Mouse (Mus musculus) heart, embryonic 15.5 days (tissue): ENCODE measurements around the gene Gm11595. TPM values are rescaled to one million over a fixed set of nuclear protein-coding genes. Genes with fewer than 3 reads are reported as not detected.
"Not testable (repeated sequence)": the region's sequence is repeated elsewhere in the genome, so short reads cannot be mapped to it uniquely, and the experiment has no call there.

Source experiments
- ATAC-seq: fragments of 200-750 bp; cut with Nextera tagmentation; replicated peaks from 2 replicates; pipeline ENCODE4 v1.8.0; 2017; ENCODE audit warnings: low read depth, moderate TSS enrichment; ENCODE audit not compliant: insufficient number of reproducible peaks, insufficient read depth, low FRiP score
- H3K27ac ChIP-seq: fragments of 300-500 bp; sonication (generic); 2 replicates; pipeline ENCODE4 v1.5.1; 2015; ENCODE audit warnings: mild to moderate bottlenecking, inconsistent platforms
- H3K27me3 ChIP-seq: fragments of 300-500 bp; sonication (generic); 2 replicates; pipeline ENCODE4 v1.6.1; 2015; ENCODE audit warnings: inconsistent platforms
- H3K36me3 ChIP-seq: fragments of 300-500 bp; sonication (generic); 2 replicates; pipeline ENCODE4 v1.6.1; 2015; ENCODE audit warnings: mild to moderate bottlenecking, inconsistent platforms
- H3K4me1 ChIP-seq: fragments of 300-500 bp; sonication (generic); replicated peaks from 2 replicates; pipeline ENCODE4 v1.6.1; 2015; ENCODE audit warnings: inconsistent platforms
- H3K4me2 ChIP-seq: fragments of 300-500 bp; sonication (generic); 2 replicates; pipeline ENCODE4 v1.6.1; 2015; ENCODE audit warnings: inconsistent platforms, mild to moderate bottlenecking, moderate library complexity
- H3K4me3 ChIP-seq: fragments of 300-500 bp; sonication (generic); 2 replicates; pipeline ENCODE4 v1.5.1; 2015; ENCODE audit warnings: mild to moderate bottlenecking, inconsistent platforms
- H3K9ac ChIP-seq: fragments of 300-500 bp; sonication (generic); 2 replicates; pipeline ENCODE4 v1.6.1; 2015; ENCODE audit warnings: mild to moderate bottlenecking, inconsistent platforms
- H3K9me3 ChIP-seq: fragments of 300-500 bp; sonication (generic); replicated peaks from 2 replicates; pipeline ENCODE4 v1.6.1; 2016; ENCODE audit warnings: inconsistent platforms
- WGBS: fragments of 180-500 bp; shearing (Covaris S2); methylation state at CpG from one replicate; pipeline ENCODE4 v1.1.7; 2015; ENCODE audit warnings: mixed read lengths; 5-methylcytosine and 5-hydroxymethylcytosine counted together
- polyA plus RNA-seq: library from polyadenylated mRNA; unstranded; fragments of >200 nt; fragmentation: Nextera tagmentation; extraction: Ambion mirVana; gene quantifications from 2 replicates; pipeline ENCODE4 v1.2.1, GENCODE M21; 2015

Gene Gm11595
- not detected in 2 replicates for polyA plus RNA-seq

DNA sequence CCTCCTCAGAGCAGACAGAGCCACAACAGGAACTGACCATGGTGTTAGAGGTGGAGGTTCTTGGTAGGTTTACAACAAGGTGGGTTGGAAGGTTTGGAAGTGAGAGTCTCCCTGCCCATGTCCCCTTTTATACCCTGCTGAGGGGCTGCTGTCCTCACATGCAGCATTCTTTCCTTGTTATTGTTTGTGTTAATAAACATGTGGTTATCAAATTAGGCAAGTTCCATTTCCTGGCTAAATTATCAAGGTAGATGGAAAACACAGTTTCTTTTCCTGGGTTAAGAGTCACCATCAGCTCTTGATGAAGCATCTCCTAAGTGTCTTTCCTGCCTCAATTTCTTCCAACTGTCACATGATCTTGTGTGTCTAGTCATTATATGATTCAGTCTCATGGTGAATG lies at the start of gene Gm11595:
Gene Gm11595 (minus strand): TSS at position 101 of the 400 bp plus-strand sequence.
- H3K36me3 ChIP-seq, H3K27ac ChIP-seq, H3K27me3 ChIP-seq, H3K9me3 ChIP-seq, ATAC-seq, H3K4me2 ChIP-seq, H3K4me1 ChIP-seq, H3K9ac ChIP-seq, H3K4me3 ChIP-seq: not testable (repeated sequence)

DNA sequence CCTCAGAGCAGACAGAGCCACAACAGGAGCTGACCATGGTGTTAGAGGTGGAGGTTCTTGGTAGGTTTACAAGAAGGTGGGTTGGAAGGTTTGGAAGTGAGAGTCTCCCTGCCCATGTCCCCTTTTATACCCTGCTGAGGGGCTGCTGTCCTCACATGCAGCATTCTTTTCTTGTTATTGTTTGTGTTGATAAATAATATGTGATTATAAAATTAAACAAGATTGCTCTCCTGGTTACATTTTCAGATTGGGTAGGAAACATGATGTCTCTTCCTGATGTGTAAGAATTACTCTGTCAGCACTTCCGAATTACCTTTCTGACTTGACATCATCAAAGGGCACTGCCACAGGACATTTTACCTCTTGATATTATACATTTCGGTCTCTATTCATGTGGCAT lies 42.9 kb upstream of the Gm11595 start, which contains the start of gene Gm11564:
Gene Gm11564 (minus strand): TSS at position 101 of the 400 bp plus-strand sequence.
- H3K27ac ChIP-seq, H3K4me1 ChIP-seq, ATAC-seq, H3K4me2 ChIP-seq, H3K4me3 ChIP-seq, H3K9ac ChIP-seq, H3K27me3 ChIP-seq, H3K36me3 ChIP-seq, H3K9me3 ChIP-seq: not testable (repeated sequence)
- 73% methylated on average over 2 of the region's 2 CpGs for WGBS

DNA sequence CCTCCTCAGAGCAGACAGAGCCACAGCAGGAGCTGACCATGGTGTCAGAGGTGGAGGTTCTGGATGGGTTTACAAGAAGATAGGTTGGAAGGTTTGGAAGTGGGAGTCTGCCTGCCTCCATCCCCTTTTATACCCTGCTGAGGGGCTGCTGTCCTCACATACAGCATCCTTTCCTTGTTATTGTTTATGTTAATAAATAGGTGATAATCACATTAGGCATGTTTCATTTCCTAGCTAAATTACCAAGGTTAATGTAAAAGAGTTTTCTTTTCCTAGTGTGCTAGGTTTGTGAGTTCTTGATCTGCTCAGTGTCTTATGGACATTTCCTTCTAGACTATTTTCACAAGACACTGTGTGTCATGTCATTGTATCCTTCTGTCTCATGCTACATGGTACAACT lies 37.1 kb upstream of the Gm11595 start, which contains the start of gene Krtap4-13:
Gene Krtap4-13 (minus strand): TSS at position 101 of the 400 bp plus-strand sequence.
- H3K27ac ChIP-seq, H3K36me3 ChIP-seq, H3K9me3 ChIP-seq, H3K9ac ChIP-seq, ATAC-seq, H3K4me2 ChIP-seq, H3K4me3 ChIP-seq, H3K4me1 ChIP-seq, H3K27me3 ChIP-seq: not testable (repeated sequence)

DNA sequence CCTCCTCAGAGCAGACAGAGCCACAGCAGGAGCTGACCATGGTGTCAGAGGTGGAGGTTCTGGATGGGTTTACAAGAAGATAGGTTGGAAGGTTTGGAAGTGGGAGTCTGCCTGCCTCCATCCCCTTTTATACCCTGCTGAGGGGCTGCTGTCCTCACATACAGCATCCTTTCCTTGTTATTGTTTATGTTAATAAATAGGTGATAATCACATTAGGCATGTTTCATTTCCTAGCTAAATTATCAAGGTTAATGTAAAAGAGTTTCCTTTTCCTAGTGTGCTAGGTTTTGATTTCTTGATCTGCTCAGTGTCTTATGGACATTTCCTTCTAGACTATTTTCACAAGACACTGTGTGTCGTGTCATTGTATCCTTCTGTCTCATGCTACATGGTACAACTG lies 31.6 kb upstream of the Gm11595 start, which contains the start of gene Gm11554:
Gene Gm11554 (minus strand): TSS at position 101 of the 400 bp plus-strand sequence.
- not testable (repeated sequence) for H3K4me3 ChIP-seq, H3K9ac ChIP-seq, H3K9me3 ChIP-seq, ATAC-seq, H3K27ac ChIP-seq, H3K4me2 ChIP-seq, H3K4me1 ChIP-seq, H3K36me3 ChIP-seq, H3K27me3 ChIP-seq
- no CpG with 5 or more reads among the region's 1 CpGs for WGBS

DNA sequence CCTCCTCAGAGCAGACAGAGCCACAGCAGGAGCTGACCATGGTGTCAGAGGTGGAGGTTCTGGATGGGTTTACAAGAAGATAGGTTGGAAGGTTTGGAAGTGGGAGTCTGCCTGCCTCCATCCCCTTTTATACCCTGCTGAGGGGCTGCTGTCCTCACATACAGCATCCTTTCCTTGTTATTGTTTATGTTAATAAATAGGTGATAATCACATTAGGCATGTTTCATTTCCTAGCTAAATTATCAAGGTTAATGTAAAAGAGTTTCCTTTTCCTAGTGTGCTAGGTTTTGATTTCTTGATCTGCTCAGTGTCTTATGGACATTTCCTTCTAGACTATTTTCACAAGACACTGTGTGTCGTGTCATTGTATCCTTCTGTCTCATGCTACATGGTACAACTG lies 26.1 kb upstream of the Gm11595 start, which contains the start of gene Gm11569:
Gene Gm11569 (minus strand): TSS at position 101 of the 400 bp plus-strand sequence.
- ATAC-seq, result not testable (repeated sequence)

DNA sequence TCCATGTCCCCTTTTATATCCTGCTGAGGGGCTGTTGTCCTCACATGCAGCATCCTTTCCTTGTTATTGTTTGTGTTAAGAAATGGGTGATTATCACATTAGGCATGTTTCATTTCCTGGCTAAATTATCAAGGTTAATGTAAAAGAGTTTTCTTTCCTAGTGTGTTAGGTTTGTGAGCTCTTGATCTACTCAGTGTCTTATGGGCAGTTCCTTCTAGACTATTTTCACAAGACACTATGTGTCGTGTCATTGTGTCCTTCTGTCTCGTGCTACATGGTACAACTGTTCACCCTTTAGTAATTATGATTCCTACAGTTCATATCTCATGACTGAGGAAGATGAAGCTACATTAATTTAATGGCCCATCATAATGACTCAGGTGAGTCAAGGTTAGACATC lies 20.7 kb upstream of the Gm11595 start, which contains the start of gene Gm11596:
Gene Gm11596 (minus strand): TSS at position 101 of the 400 bp plus-strand sequence.
- Histone ChIP-seq H3K4me2 (no peak within 1 kb of the TSS), H3K9ac (no peak within 1 kb of the TSS), H3K36me3 (no peaks in the 10 kb centered on the region), H3K4me3 (no peak within 1 kb of the TSS), H3K27me3 (no peaks in the 10 kb centered on the region), H3K4me1 (no peaks in the 10 kb centered on the region), H3K27ac (no peak within 1 kb of the TSS), H3K9me3 (no peaks in the 10 kb centered on the region)
- no peak for ATAC-seq
- WGBS, result 71% methylated on average over 2 of the region's 2 CpGs

More for the DNA sequence above, 26.1 kb upstream of the Gm11595 start, which contains the start of gene Gm11569:
- H3K36me3 ChIP-seq, H3K4me1 ChIP-seq, H3K9ac ChIP-seq, H3K27ac ChIP-seq, H3K9me3 ChIP-seq, H3K27me3 ChIP-seq, H3K4me2 ChIP-seq, H3K4me3 ChIP-seq: not testable (repeated sequence)
- no CpG with 5 or more reads among the region's 1 CpGs for WGBS

DNA sequence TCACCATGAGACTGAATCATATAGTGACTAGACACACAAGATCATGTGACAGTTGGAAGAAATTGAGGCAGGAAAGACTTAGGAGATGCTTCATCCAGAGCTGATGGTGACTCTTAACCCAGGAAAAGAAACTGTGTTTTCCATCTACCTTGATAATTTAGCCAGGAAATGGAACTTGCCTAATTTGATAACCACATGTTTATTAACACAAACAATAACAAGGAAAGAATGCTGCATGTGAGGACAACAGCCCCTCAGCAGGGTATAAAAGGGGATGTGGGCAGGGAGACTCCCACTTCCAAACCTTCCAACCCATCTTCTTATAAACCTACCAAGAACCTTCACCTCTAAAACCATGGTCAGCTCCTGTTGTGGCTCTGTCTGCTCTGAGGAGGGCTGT lies 12.2 kb upstream of the Gm11595 start, which contains the start of gene Krtap4-9:
Gene Krtap4-9 (plus strand): TSS at position 301 of the 400 bp plus-strand sequence.
- H3K4me1 ChIP-seq, ATAC-seq, H3K9ac ChIP-seq, H3K4me3 ChIP-seq, H3K4me2 ChIP-seq, H3K36me3 ChIP-seq, H3K27ac ChIP-seq, H3K27me3 ChIP-seq, H3K9me3 ChIP-seq: not testable (repeated sequence)

DNA sequence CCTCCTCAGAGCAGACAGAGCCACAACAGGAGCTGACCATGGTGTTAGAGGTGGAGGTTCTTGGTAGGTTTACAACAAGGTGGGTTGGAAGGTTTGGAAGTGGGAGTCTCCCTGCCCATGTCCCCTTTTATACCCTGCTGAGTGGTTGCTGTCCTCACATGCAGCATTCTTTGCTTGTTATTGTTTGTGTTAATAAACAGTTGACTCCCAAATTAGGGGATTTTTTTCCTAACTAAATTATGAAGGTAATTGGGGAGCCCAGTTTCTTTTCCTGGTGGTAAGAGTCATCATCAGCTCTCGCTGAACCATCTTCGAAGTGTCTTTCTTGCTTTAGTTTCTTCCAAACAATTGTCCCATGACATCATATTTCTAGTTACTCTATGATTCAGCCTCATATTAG lies 7.9 kb upstream of the Gm11595 start, which contains the start of gene Krtap4-8:
Gene Krtap4-8 (minus strand): TSS at position 101 of the 400 bp plus-strand sequence.
- Histone ChIP-seq H3K27ac (no peak within 1 kb of the TSS), H3K27me3 (no peaks in the 10 kb centered on the region), H3K4me1 (no peaks in the 10 kb centered on the region), H3K9me3 (no peaks in the 10 kb centered on the region), H3K36me3 (no peaks in the 10 kb centered on the region), H3K9ac (no peak within 1 kb of the TSS), H3K4me2 (no peak within 1 kb of the TSS), H3K4me3 (no peak within 1 kb of the TSS)
- no peak for ATAC-seq
- 89% methylated on average over 2 of the region's 2 CpGs for WGBS

DNA sequence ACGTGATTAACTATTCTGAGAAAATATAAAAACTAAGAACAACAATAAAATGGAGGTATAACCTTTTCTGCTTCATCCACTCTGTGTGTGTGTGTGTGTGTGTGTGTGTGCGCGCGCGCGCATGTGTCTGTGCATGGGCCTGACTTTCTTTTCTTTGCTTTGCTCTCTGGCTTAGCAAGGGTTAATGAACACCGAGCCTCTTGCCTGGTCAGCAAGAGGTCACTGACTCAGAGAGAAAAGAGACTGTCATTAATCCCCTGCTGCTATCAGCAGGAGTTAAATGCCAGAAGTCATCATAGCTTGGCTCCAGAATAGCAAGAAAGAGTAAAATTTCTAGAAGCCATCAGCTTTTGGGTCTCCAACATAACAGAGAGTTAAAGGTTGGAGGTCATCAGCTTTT lies 5.7 kb upstream of the Gm11595 start:
- no peak for ATAC-seq
- Histone ChIP-seq H3K4me2 (no peak overlapping the region), H3K9me3 (no peaks in the 10 kb centered on the region), H3K4me1 (no peaks in the 10 kb centered on the region), H3K9ac (no peak overlapping the region), H3K27ac (no peak overlapping the region), H3K27me3 (no peaks in the 10 kb centered on the region), H3K36me3 (no peaks in the 10 kb centered on the region), H3K4me3 (no peak overlapping the region)
- 68% methylated on average over 7 of the region's 7 CpGs for WGBS

DNA sequence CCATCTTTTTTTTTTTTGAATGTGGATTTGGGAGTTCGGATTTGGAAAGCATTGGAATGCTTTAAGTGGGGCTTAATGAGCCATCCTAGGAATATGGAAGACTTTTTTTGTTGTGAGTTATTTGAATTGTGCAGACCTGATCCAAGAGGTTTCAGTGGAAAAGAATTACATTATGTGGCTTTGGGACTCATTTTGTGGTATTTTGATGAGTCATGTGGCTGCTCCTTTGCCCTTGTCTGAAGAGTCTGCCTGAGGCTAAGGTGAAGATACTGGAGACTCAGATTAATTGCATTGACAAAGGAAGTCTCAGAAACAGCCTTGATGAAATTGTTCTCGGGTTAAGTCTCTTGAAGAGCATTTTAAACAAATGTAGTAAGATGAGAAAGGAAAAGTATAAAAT lies 4.3 kb downstream of the Gm11595 start:
- Histone ChIP-seq H3K4me1 (no peaks in the 10 kb centered on the region), H3K9ac (no peak overlapping the region), H3K4me3 (no peak overlapping the region), H3K4me2 (no peak overlapping the region), H3K36me3 (no peaks in the 10 kb centered on the region), H3K9me3 (no peaks in the 10 kb centered on the region), H3K27ac (no peak overlapping the region), H3K27me3 (no peaks in the 10 kb centered on the region)
- WGBS, result 64% methylated on average over 2 of the region's 2 CpGs
- ATAC-seq, result no peak

DNA sequence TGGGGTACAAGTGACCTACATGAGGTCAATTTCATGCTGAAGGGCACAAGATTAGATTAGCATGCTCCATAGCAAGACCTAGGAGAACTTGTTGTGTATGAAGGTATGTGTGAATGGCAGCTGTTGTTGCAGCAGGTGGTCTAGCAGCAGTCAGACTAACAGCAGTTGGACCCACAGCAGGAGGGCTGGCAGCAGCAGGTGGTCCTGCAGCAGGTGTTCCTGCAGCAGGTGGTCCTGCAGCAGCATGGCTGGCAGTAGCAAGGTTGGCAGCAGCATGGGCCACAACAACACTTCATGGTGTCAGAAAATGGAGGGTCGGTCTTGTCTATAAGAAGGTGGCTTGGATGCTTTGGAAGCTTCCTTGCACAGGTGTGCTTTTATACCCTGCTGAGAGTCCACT lies 13.8 kb downstream of the Gm11595 start:
- H3K4me2 ChIP-seq, result no peak overlapping the region
- no peak overlapping the region for H3K4me3 ChIP-seq
- no peak overlapping the region for H3K9ac ChIP-seq
- WGBS, result 83% methylated on average over 1 of the region's 1 CpGs
- no peaks in the 10 kb centered on the region for H3K27me3 ChIP-seq
- H3K27ac ChIP-seq, result no peak overlapping the region
- H3K9me3 ChIP-seq, result no peaks in the 10 kb centered on the region
- ATAC-seq, result no peak
- no peaks in the 10 kb centered on the region for H3K4me1 ChIP-seq
- no peaks in the 10 kb centered on the region for H3K36me3 ChIP-seq

DNA sequence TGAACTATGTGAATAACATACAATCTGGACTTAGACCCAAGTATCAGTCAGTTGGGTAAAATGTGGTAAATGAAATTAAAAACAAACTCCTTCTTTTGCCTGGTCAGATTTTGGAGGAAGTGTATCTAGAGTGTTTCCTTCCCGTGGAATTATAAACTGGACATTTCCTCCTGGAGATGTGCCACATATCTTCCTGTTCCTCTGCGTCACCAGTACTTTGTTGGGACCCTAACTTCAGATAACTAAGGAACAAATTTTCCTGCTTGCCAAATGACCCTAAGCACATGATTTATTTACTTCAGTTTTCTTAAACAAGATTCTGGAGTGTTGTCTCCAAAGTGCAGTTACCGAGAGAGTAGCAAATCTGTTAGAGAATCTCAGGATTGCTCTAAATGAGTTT lies 28.7 kb downstream of the Gm11595 start:
- Histone ChIP-seq H3K27ac (no peak overlapping the region), H3K4me2 (no peak overlapping the region), H3K9ac (no peak overlapping the region), H3K36me3 (no peaks in the 10 kb centered on the region), H3K27me3 (no peaks in the 10 kb centered on the region), H3K9me3 (no peaks in the 10 kb centered on the region), H3K4me1 (no peaks in the 10 kb centered on the region), H3K4me3 (no peak overlapping the region)
- ATAC-seq, result no peak
- WGBS, result 56% methylated on average over 3 of the region's 3 CpGs
